Mouse (Mus musculus) erythroblast, embryonic 14.5 days (primary cell): ENCODE measurements around the gene Pabpn1.

Experiments used
- GATA1 ChIP-seq: IDR thresholded peaks from 2 replicates; pipeline ENCODE4 v1.6.1; 2012; ENCODE audit warnings: low read length, inconsistent platforms, mixed read lengths
- TAL1 ChIP-seq: IDR thresholded peaks from 3 replicates; pipeline ENCODE4 v1.6.1; 2012; ENCODE audit warnings: low read length, inconsistent platforms, mixed read lengths

- TF ChIP-seq GATA1 (no peak), TAL1 (no peak)
Measured at GRCm38 (mm10) chr14:54913343-54913742, 21.0 kb downstream of the Pabpn1 start.
